Mouse (Mus musculus) C2C12 (cell line): ENCODE results near the gene Kcnh5. TPM values are rescaled to one million over a fixed set of nuclear protein-coding genes. Genes with fewer than 3 reads are reported as not detected.

Source experiments
- H3K27me3 ChIP-seq: one replicate; pipeline ENCODE4 v1.6.1; 2011; ENCODE audit not compliant: control insufficient read depth, insufficient read depth, insufficient read length
- H3K36me3 ChIP-seq: one replicate; pipeline ENCODE4 v1.6.1; 2011; ENCODE audit not compliant: control insufficient read depth, insufficient read depth
- H3K4me3 ChIP-seq: one replicate; pipeline ENCODE4 v1.5.1; 2011; ENCODE audit warnings: mild to moderate bottlenecking, control low read depth; ENCODE audit not compliant: poor library complexity, insufficient read depth, severe bottlenecking
- H3K79me2 ChIP-seq: one replicate; pipeline ENCODE4 v1.6.1; 2011; ENCODE audit not compliant: control insufficient read depth, insufficient read depth
- H3K79me3 ChIP-seq: one replicate; pipeline ENCODE4 v1.6.1; 2011; ENCODE audit warnings: low read depth, control low read depth
- H3ac ChIP-seq: one replicate; pipeline ENCODE3; 2011; ENCODE audit warnings: low read depth; ENCODE audit not compliant: control insufficient read depth, insufficient read length
- CEBPB ChIP-seq: IDR thresholded peaks from one replicate; pipeline ENCODE4 v1.6.1; 2011; ENCODE audit warnings: low read depth, mild to moderate bottlenecking, control low read depth, moderate library complexity
- CTCF ChIP-seq: IDR thresholded peaks from one replicate; pipeline ENCODE4 v1.5.1; 2011; ENCODE audit not compliant: control insufficient read depth, insufficient read depth, insufficient read length
- FOSL1 ChIP-seq: IDR thresholded peaks from one replicate; pipeline ENCODE4 v1.8.0; 2011; ENCODE audit warnings: mild to moderate bottlenecking, low read length; ENCODE audit not compliant: poor library complexity, insufficient read depth, severe bottlenecking
- MAX ChIP-seq: IDR thresholded peaks from one replicate; pipeline ENCODE4 v1.6.1; 2011; ENCODE audit warnings: mild to moderate bottlenecking, control low read depth
- MYOD1 ChIP-seq: IDR thresholded peaks from one replicate; pipeline ENCODE4 v1.6.1; 2011; ENCODE audit warnings: low read depth; ENCODE audit not compliant: control insufficient read depth, insufficient read length
- MYOG ChIP-seq: IDR thresholded peaks from one replicate; pipeline ENCODE4 v1.6.1; 2011; ENCODE audit not compliant: control insufficient read depth, insufficient read length; ENCODE audit errors: extremely low read depth
- USF1 ChIP-seq: IDR thresholded peaks from one replicate; pipeline ENCODE4 v1.6.1; 2011; ENCODE audit warnings: low read depth, mild to moderate bottlenecking, control low read depth, moderate library complexity
- polyA plus RNA-seq: library from polyadenylated mRNA; unstranded; fragments of >200 nt; fragmentation: generic; extraction: Trizol; gene quantifications from one replicate; pipeline ENCODE4 v1.2.1, GENCODE M21; 2012; ENCODE audit warnings: missing spikeins

Gene Kcnh5
- polyA plus RNA-seq, 1 experiment = not detected

DNA sequence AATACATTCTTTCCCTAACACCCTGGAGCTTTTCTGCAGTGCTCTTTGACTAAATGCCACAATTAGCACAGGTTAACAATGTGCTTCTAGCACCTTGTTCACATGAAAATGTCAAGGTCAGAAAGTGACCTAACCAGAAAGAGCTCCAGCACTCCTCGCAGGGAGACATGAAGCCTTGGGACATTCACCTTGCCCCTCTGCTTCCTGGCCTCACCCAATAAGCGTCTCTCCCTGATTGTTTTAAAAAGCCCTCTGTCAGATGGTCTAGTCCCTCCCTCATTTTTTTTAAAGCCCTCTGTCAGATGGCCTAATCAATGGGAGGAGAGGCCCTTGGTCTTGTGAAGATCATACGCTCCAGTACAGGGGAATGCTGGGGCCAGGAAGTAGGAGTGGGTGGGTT is 287.7 kb downstream of the Kcnh5 start:
- H3ac ChIP-seq = no peak overlapping the region
- no peaks in the 10 kb centered on the region for H3K79me3 ChIP-seq
- H3K27me3 ChIP-seq = no peaks in the 10 kb centered on the region
- H3K36me3 ChIP-seq = no peaks in the 10 kb centered on the region
- no peaks in the 10 kb centered on the region for H3K79me2 ChIP-seq
- no peak for TF ChIP-seq MAX
- TF ChIP-seq USF1 = no peak
- no peak for TF ChIP-seq MYOG
- no peak for TF ChIP-seq MYOD1
- TF ChIP-seq FOSL1 = no peak
- no peak for TF ChIP-seq CTCF
- no peak for TF ChIP-seq CEBPB
- H3K4me3 ChIP-seq = no peak overlapping the region

DNA sequence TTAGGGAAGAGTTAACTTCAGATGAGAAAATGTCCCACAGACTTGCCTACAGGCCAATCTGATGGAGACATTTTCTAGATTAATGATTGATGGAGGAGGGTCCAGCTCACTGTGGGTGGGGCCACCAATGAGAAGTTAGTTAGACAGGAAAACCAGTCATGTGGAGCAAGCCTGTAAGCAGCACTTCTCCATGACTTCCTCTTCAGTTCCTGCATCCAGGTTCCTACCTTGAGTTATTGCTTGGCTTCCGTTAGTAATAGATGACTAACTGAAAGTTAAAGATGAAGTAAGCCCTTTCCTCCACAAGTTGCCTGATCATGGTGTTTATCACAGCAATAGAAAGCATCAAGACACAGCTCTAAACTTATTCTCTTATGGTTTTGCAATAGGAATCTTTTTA is 290.1 kb downstream of the Kcnh5 start:
- no peak for TF ChIP-seq MAX
- TF ChIP-seq MYOG = no peak
- TF ChIP-seq MYOD1 = no peak
- TF ChIP-seq USF1 = no peak
- TF ChIP-seq FOSL1 = no peak
- TF ChIP-seq CEBPB = no peak
- no peak for TF ChIP-seq CTCF
- H3K4me3 ChIP-seq = no peak overlapping the region
- H3K79me3 ChIP-seq = no peaks in the 10 kb centered on the region
- H3K27me3 ChIP-seq = no peaks in the 10 kb centered on the region
- no peaks in the 10 kb centered on the region for H3K36me3 ChIP-seq
- H3K79me2 ChIP-seq = no peaks in the 10 kb centered on the region
- no peak overlapping the region for H3ac ChIP-seq

DNA sequence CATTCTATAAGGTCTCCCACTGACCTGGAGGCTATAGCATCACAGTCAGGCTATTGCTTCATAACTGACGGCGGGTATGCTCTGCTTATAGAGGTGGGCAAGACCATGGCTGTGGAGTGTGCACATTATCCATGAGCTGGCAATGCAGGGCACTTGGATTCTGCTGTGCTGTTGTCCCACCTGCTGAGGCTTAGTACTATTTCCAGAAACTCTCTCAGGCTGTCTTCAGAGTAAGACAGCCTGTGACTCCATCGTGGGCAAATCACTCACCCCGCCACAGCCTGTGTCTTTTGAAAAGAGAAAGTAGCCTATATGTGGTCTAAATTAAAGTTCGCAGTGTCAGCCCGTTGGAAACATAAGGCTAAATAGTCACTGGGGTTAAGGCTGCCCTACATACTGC is 295.8 kb downstream of the Kcnh5 start:
- TF ChIP-seq CTCF = no peak
- TF ChIP-seq FOSL1 = no peak
- TF ChIP-seq USF1 = no peak
- no peak for TF ChIP-seq MAX
- TF ChIP-seq MYOD1 = no peak
- no peak for TF ChIP-seq CEBPB
- no peak for TF ChIP-seq MYOG
- Histone ChIP-seq H3K79me3 (no peaks in the 10 kb centered on the region), H3ac (no peak overlapping the region), H3K4me3 (no peak overlapping the region), H3K27me3 (no peaks in the 10 kb centered on the region), H3K79me2 (no peaks in the 10 kb centered on the region), H3K36me3 (no peaks in the 10 kb centered on the region)

DNA sequence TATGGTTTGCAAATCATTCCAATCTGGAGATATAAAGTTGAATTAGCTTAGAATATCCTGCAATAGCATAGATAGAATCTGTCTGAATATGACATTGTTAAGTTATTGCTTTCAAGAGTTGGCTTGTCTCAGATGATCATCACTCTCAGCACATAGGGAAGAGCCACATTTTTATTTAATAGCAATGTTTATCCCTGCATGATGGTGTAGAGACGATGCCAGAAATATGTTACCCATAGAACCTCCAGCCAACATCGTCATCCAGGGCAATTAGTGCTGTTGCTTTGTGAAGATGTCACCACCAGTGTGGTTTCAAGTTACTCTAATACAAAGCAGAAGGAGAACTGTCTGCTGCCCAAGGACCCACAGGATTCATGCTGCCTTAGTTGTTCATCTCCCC is 321.5 kb downstream of the Kcnh5 start:
- Histone ChIP-seq H3K79me2 (no peaks in the 10 kb centered on the region), H3K36me3 (no peaks in the 10 kb centered on the region), H3K79me3 (no peaks in the 10 kb centered on the region), H3K4me3 (no peak overlapping the region), H3K27me3 (no peaks in the 10 kb centered on the region), H3ac (no peak overlapping the region)
- TF ChIP-seq FOSL1 (no peak), USF1 (no peak), MYOD1 (no peak), MYOG (no peak), MAX (no peak), CEBPB (no peak), CTCF (no peak)

DNA sequence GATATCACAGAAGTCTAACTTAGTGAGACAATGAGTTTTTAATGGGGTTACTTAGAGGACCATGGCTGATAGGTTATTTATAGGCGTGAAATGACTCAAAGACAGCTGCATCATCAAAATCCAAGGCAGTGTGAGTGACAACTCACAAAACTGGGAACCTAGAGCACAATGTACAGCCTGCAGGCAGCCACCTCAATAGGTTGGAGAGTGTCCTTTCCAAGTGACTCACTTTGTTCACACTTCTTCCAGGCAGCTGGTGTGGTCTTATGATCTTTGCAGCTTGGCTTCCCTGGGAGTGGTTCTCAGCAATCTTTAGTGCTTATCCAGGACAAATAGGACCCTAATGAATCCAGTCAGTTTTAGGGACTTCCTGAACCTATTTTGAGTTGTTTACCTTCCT is 322.9 kb downstream of the Kcnh5 start:
- Histone ChIP-seq H3K4me3 (no peak overlapping the region), H3K27me3 (no peaks in the 10 kb centered on the region), H3K36me3 (no peaks in the 10 kb centered on the region), H3K79me2 (no peaks in the 10 kb centered on the region), H3K79me3 (no peaks in the 10 kb centered on the region), H3ac (no peak overlapping the region)
- TF ChIP-seq FOSL1 (no peak), MYOD1 (peak; percentile 57)

DNA sequence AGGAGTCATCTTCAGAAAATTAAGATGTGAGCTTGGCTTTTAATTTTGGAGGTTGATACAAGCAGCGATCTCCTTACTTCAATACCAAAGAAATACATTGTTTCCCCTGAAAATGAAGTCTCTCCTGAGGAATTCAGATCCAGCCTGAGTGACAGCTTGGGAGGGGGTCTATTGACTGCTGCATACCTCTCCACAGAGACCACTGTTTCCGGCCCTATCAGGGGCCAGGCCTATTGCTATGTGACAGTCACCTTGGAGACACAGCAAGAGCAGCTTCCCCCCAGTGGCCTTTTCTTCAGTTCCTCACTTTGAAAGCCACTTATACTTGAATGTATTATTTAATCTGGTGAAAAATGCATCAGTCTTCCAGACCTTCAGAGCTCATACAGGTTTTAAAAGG is 326.8 kb downstream of the Kcnh5 start:
- Histone ChIP-seq H3K4me3 (no peak overlapping the region), H3K27me3 (no peaks in the 10 kb centered on the region), H3K36me3 (no peaks in the 10 kb centered on the region), H3K79me2 (no peaks in the 10 kb centered on the region), H3K79me3 (no peaks in the 10 kb centered on the region), H3ac (no peak overlapping the region)
- TF ChIP-seq MYOD1 = no peak
- TF ChIP-seq USF1 = no peak
- no peak for TF ChIP-seq FOSL1
- no peak for TF ChIP-seq CEBPB
- no peak for TF ChIP-seq MAX
- TF ChIP-seq MYOG = no peak
- no peak for TF ChIP-seq CTCF
